Mouse (Mus musculus): ENCODE data around the gene Rap1gds1. TPM values are rescaled to one million over a fixed set of nuclear protein-coding genes. Genes with fewer than 3 reads are reported as not detected.

Rap1gds1 gene
- polyA plus RNA-seq, 1 experiment from 2014 or later = 44.1 TPM

GRCm38 (mm10) chr3:138945516-138945915 is 129.5 kb downstream of the Rap1gds1 start:
- H3K27me3 ChIP-seq (replicated peaks; ENCODE audit: control insufficient read depth, insufficient read depth, low read length) = no peaks in the 10 kb centered on the region
- H3K4me2 ChIP-seq = no peak overlapping the region
- no peak overlapping the region for H3K27ac ChIP-seq (ENCODE audit: low read depth, low read length)
- 91% methylated on average over 3 of the region's 3 CpGs for WGBS
- DNase-seq (ENCODE audit: low spot score) (no peak), ATAC-seq (replicated peaks; ENCODE audit: low FRiP score) (no peak)
- no peaks in the 10 kb centered on the region for H3K9me3 ChIP-seq (ENCODE audit: control insufficient read depth, low read length)
- H3K4me1 ChIP-seq (replicated peaks; ENCODE audit: control insufficient read depth, insufficient read depth, low read length) = no peaks in the 10 kb centered on the region
- H3K36me3 ChIP-seq (ENCODE audit: control insufficient read depth, insufficient read depth, low read length) = peaks cover 6% of the 10 kb centered on the region
- no peak overlapping the region for H3K4me3 ChIP-seq (ENCODE audit: low read depth, low read length)
- H3K9ac ChIP-seq (ENCODE audit: low read depth, low read length) = no peak overlapping the region

- ATAC-seq (replicated peaks; ENCODE audit: low FRiP score) = no peak
- 86% methylated on average over 9 of the region's 9 CpGs for WGBS
- H3K27me3 ChIP-seq (replicated peaks; ENCODE audit: control insufficient read depth, insufficient read depth, low read length) = no peaks in the 10 kb centered on the region
These were observed 133.4 kb downstream of the Rap1gds1 start for GRCm38 (mm10) chr3:138941604-138942003.

GRCm38 (mm10) chr3:138937241-138937640 is 137.8 kb downstream of the Rap1gds1 start:
- Histone ChIP-seq H3K9ac (ENCODE audit: low read depth, low read length) (no peak overlapping the region), H3K27ac (ENCODE audit: low read depth, low read length) (no peak overlapping the region), H3K4me1 (replicated peaks; ENCODE audit: control insufficient read depth, insufficient read depth, low read length) (no peaks in the 10 kb centered on the region), H3K9me3 (ENCODE audit: control insufficient read depth, low read length) (no peaks in the 10 kb centered on the region), H3K27me3 (replicated peaks; ENCODE audit: control insufficient read depth, insufficient read depth, low read length) (no peaks in the 10 kb centered on the region), H3K4me2 (no peak overlapping the region), H3K36me3 (ENCODE audit: control insufficient read depth, insufficient read depth, low read length) (peaks cover 11% of the 10 kb centered on the region), H3K4me3 (ENCODE audit: low read depth, low read length) (no peak overlapping the region)
- ATAC-seq (replicated peaks; ENCODE audit: low FRiP score) = no peak
- 91% methylated on average over 10 of the region's 10 CpGs for WGBS
- DNase-seq (ENCODE audit: low spot score) = no peak

More at GRCm38 (mm10) chr3:138941604-138942003, 133.4 kb downstream of the Rap1gds1 start:
- Histone ChIP-seq H3K9ac (ENCODE audit: low read depth, low read length) (no peak overlapping the region), H3K4me1 (replicated peaks; ENCODE audit: control insufficient read depth, insufficient read depth, low read length) (no peaks in the 10 kb centered on the region), H3K4me3 (ENCODE audit: low read depth, low read length) (no peak overlapping the region), H3K36me3 (ENCODE audit: control insufficient read depth, insufficient read depth, low read length) (peaks cover 17% of the 10 kb centered on the region), H3K27ac (ENCODE audit: low read depth, low read length) (no peak overlapping the region), H3K4me2 (no peak overlapping the region), H3K9me3 (ENCODE audit: control insufficient read depth, low read length) (no peaks in the 10 kb centered on the region)
- no peak for DNase-seq (ENCODE audit: low spot score)

GRCm38 (mm10) chr3:138936780-138937179 is 138.2 kb downstream of the Rap1gds1 start:
- no peak overlapping the region for H3K4me3 ChIP-seq (ENCODE audit: low read depth, low read length)
- H3K9ac ChIP-seq (ENCODE audit: low read depth, low read length) = no peak overlapping the region
- no peak for ATAC-seq (replicated peaks; ENCODE audit: low FRiP score)
- no peak overlapping the region for H3K27ac ChIP-seq (ENCODE audit: low read depth, low read length)
- no peak overlapping the region for H3K4me2 ChIP-seq
- 85% methylated on average over 8 of the region's 8 CpGs for WGBS
- no peaks in the 10 kb centered on the region for H3K9me3 ChIP-seq (ENCODE audit: control insufficient read depth, low read length)
- H3K27me3 ChIP-seq (replicated peaks; ENCODE audit: control insufficient read depth, insufficient read depth, low read length) = no peaks in the 10 kb centered on the region
- H3K36me3 ChIP-seq (ENCODE audit: control insufficient read depth, insufficient read depth, low read length) = peaks cover 11% of the 10 kb centered on the region
- no peaks in the 10 kb centered on the region for H3K4me1 ChIP-seq (replicated peaks; ENCODE audit: control insufficient read depth, insufficient read depth, low read length)
- DNase-seq (ENCODE audit: low spot score) = no peak

GRCm38 (mm10) chr3:138927437-138927836 is 147.6 kb downstream of the Rap1gds1 start:
- Histone ChIP-seq H3K4me1 (replicated peaks; ENCODE audit: control insufficient read depth, insufficient read depth, low read length) (no peaks in the 10 kb centered on the region), H3K36me3 (ENCODE audit: control insufficient read depth, insufficient read depth, low read length) (peaks cover 2% of the 10 kb centered on the region), H3K4me2 (no peak overlapping the region), H3K27me3 (replicated peaks; ENCODE audit: control insufficient read depth, insufficient read depth, low read length) (no peaks in the 10 kb centered on the region), H3K9me3 (ENCODE audit: control insufficient read depth, low read length) (no peaks in the 10 kb centered on the region), H3K4me3 (ENCODE audit: low read depth, low read length) (no peak overlapping the region), H3K9ac (ENCODE audit: low read depth, low read length) (no peak overlapping the region), H3K27ac (ENCODE audit: low read depth, low read length) (no peak overlapping the region)
- ATAC-seq (replicated peaks; ENCODE audit: low FRiP score) (no peak), DNase-seq (ENCODE audit: low spot score) (no peak)
- WGBS = 92% methylated on average over 4 of the region's 4 CpGs

GRCm38 (mm10) chr3:138926161-138926560 is 148.8 kb downstream of the Rap1gds1 start:
- Histone ChIP-seq H3K4me2 (no peak overlapping the region), H3K4me1 (replicated peaks; ENCODE audit: control insufficient read depth, insufficient read depth, low read length) (no peaks in the 10 kb centered on the region), H3K27me3 (replicated peaks; ENCODE audit: control insufficient read depth, insufficient read depth, low read length) (no peaks in the 10 kb centered on the region), H3K27ac (ENCODE audit: low read depth, low read length) (no peak overlapping the region), H3K4me3 (ENCODE audit: low read depth, low read length) (no peak overlapping the region), H3K9ac (ENCODE audit: low read depth, low read length) (no peak overlapping the region), H3K36me3 (ENCODE audit: control insufficient read depth, insufficient read depth, low read length) (peaks cover 2% of the 10 kb centered on the region), H3K9me3 (ENCODE audit: control insufficient read depth, low read length) (no peaks in the 10 kb centered on the region)
- ATAC-seq (replicated peaks; ENCODE audit: low FRiP score) (no peak), DNase-seq (ENCODE audit: low spot score) (no peak)
- WGBS = 89% methylated on average over 8 of the region's 8 CpGs

GRCm38 (mm10) chr3:138918241-138918640 is 156.8 kb downstream of the Rap1gds1 start:
- no peak overlapping the region for H3K9ac ChIP-seq (ENCODE audit: low read depth, low read length)
- DNase-seq (ENCODE audit: low spot score) (no peak), ATAC-seq (replicated peaks; ENCODE audit: low FRiP score) (no peak)
- no peak overlapping the region for H3K27ac ChIP-seq (ENCODE audit: low read depth, low read length)
- WGBS = 70% methylated on average over 4 of the region's 4 CpGs
- no peaks in the 10 kb centered on the region for H3K4me1 ChIP-seq (replicated peaks; ENCODE audit: control insufficient read depth, insufficient read depth, low read length)
- H3K36me3 ChIP-seq (ENCODE audit: control insufficient read depth, insufficient read depth, low read length) = no peaks in the 10 kb centered on the region
- H3K4me3 ChIP-seq (ENCODE audit: low read depth, low read length) = no peak overlapping the region
- H3K9me3 ChIP-seq (ENCODE audit: control insufficient read depth, low read length) = no peaks in the 10 kb centered on the region
- H3K27me3 ChIP-seq (replicated peaks; ENCODE audit: control insufficient read depth, insufficient read depth, low read length) = no peaks in the 10 kb centered on the region
- H3K4me2 ChIP-seq = no peak overlapping the region

GRCm38 (mm10) chr3:138917016-138917415 is 158.0 kb downstream of the Rap1gds1 start:
- H3K9me3 ChIP-seq (ENCODE audit: control insufficient read depth, low read length) = no peaks in the 10 kb centered on the region
- 78% methylated on average over 4 of the region's 4 CpGs for WGBS
- no peak overlapping the region for H3K27ac ChIP-seq (ENCODE audit: low read depth, low read length)
- ATAC-seq (replicated peaks; ENCODE audit: low FRiP score) (no peak), DNase-seq (ENCODE audit: low spot score) (no peak)
- H3K4me2 ChIP-seq = no peak overlapping the region
- H3K4me3 ChIP-seq (ENCODE audit: low read depth, low read length) = no peak overlapping the region
- no peaks in the 10 kb centered on the region for H3K36me3 ChIP-seq (ENCODE audit: control insufficient read depth, insufficient read depth, low read length)
- no peaks in the 10 kb centered on the region for H3K27me3 ChIP-seq (replicated peaks; ENCODE audit: control insufficient read depth, insufficient read depth, low read length)
- H3K4me1 ChIP-seq (replicated peaks; ENCODE audit: control insufficient read depth, insufficient read depth, low read length) = no peaks in the 10 kb centered on the region
- H3K9ac ChIP-seq (ENCODE audit: low read depth, low read length) = no peak overlapping the region

GRCm38 (mm10) chr3:138916591-138916990 is 158.4 kb downstream of the Rap1gds1 start:
- Histone ChIP-seq H3K9ac (ENCODE audit: low read depth, low read length) (no peak overlapping the region), H3K9me3 (ENCODE audit: control insufficient read depth, low read length) (no peaks in the 10 kb centered on the region), H3K27me3 (replicated peaks; ENCODE audit: control insufficient read depth, insufficient read depth, low read length) (no peaks in the 10 kb centered on the region), H3K36me3 (ENCODE audit: control insufficient read depth, insufficient read depth, low read length) (no peaks in the 10 kb centered on the region), H3K4me2 (no peak overlapping the region), H3K4me1 (replicated peaks; ENCODE audit: control insufficient read depth, insufficient read depth, low read length) (no peaks in the 10 kb centered on the region), H3K27ac (ENCODE audit: low read depth, low read length) (no peak overlapping the region), H3K4me3 (ENCODE audit: low read depth, low read length) (no peak overlapping the region)
- DNase-seq (ENCODE audit: low spot score) = no peak
- WGBS = 84% methylated on average over 4 of the region's 4 CpGs
- ATAC-seq (replicated peaks; ENCODE audit: low FRiP score) = no peak

All from liver, embryonic 11.5 days (tissue).